Mouse (Mus musculus) MEL (cell line): ENCODE data around the gene Dnph1.

Experiments used
- CTCF ChIP-seq, 3 experiments: IDR thresholded peaks in 2 of 3; conservative IDR thresholded peaks in 1 of 3; 2 replicates each; pipeline ENCODE4 v1.5.1; 2011 to 2012; ENCODE audit warnings: low read length in 3 of 3, low read depth in 2 of 3, mild to moderate bottlenecking in 2 of 3, improper control_type of control experiment in 1 of 3, inconsistent platforms in 1 of 3, mixed read lengths in 1 of 3, moderate library complexity in 1 of 3; ENCODE audit not compliant: control insufficient read depth in 1 of 3, insufficient read depth in 1 of 3, poor library complexity in 1 of 3, severe bottlenecking in 1 of 3
- ELF1 ChIP-seq: IDR thresholded peaks from 2 replicates; pipeline ENCODE4 v1.6.1; 2014; ENCODE audit warnings: low read depth, mild to moderate bottlenecking, inconsistent platforms, low read length, improper control_type of control experiment, moderate library complexity
- EP300 ChIP-seq, 2 experiments: IDR thresholded peaks; 2 replicates each; pipeline ENCODE4 v1.6.1; 2011; ENCODE audit warnings: improper control_type of control experiment in 2 of 2, low read length in 2 of 2, low read depth in 1 of 2, mild to moderate bottlenecking in 1 of 2
- MAX ChIP-seq: IDR thresholded peaks from 2 replicates; pipeline ENCODE4 v1.6.1; 2011; ENCODE audit warnings: low read length, improper control_type of control experiment
- POLR2A ChIP-seq, 2 experiments: IDR thresholded peaks; 2 replicates each; pipeline ENCODE4 v1.6.1; 2011 to 2012; ENCODE audit warnings: low read length in 2 of 2, mild to moderate bottlenecking in 2 of 2, control low read depth in 1 of 2, improper control_type of control experiment in 1 of 2, low read depth in 1 of 2, moderate library complexity in 1 of 2; ENCODE audit not compliant: control insufficient read depth in 1 of 2, insufficient read depth in 1 of 2, poor library complexity in 1 of 2
- SIN3A ChIP-seq: IDR thresholded peaks from 2 replicates; pipeline ENCODE4 v1.6.1; 2012; ENCODE audit warnings: low read length, improper control_type of control experiment, inconsistent platforms
- SMC3 ChIP-seq: IDR thresholded peaks from 2 replicates; pipeline ENCODE4 v1.6.1; 2011; ENCODE audit warnings: low read depth, low read length, improper control_type of control experiment
- TAL1 ChIP-seq: IDR thresholded peaks from 2 replicates; pipeline ENCODE4 v1.6.1; 2012; ENCODE audit warnings: mild to moderate bottlenecking, inconsistent platforms, low read length, moderate library complexity, mixed read lengths
- ZMIZ1 ChIP-seq: IDR thresholded peaks from 2 replicates; pipeline ENCODE4 v1.6.1; 2012; ENCODE audit warnings: low read depth, mild to moderate bottlenecking, inconsistent platforms, low read length, improper control_type of control experiment, moderate library complexity
- ZNF384 ChIP-seq: IDR thresholded peaks from 2 replicates; pipeline ENCODE4 v1.6.1; 2012; ENCODE audit warnings: low read depth, mild to moderate bottlenecking, inconsistent platforms, low read length, improper control_type of control experiment

- TF ChIP-seq CTCF (IDR thresholded peaks at IDR 0.05 in 2 of 3, conservative IDR thresholded peaks at IDR 0.05 in 1 of 3; ENCODE audit: control insufficient read depth in 1 of 3, insufficient read depth in 1 of 3, low read depth in 2 of 3, low read length in 3 of 3, poor library complexity in 1 of 3, severe bottlenecking in 1 of 3) (no peak), EP300 (IDR thresholded peaks at IDR 0.05; ENCODE audit: low read depth in 1 of 2, low read length in 2 of 2) (no peak), ZMIZ1 (no peak), POLR2A (IDR thresholded peaks at IDR 0.05; ENCODE audit: control insufficient read depth in 1 of 2, insufficient read depth in 1 of 2, low read depth in 1 of 2, low read length in 2 of 2, poor library complexity in 1 of 2) (no peak), ELF1 (no peak), SIN3A (no peak), ZNF384 (no peak), SMC3 (no peak), MAX (no peak), TAL1 (no peak)
Measured at GRCm38 (mm10) chr17:46460673-46461072, 35.8 kb upstream of the Dnph1 start.
